Mouse (Mus musculus) cerebellum, adult 11 months (tissue): ENCODE measurements around the gene Gm49380.

Experiments
- DNase-seq: peaks from one replicate; pipeline ENCODE4 v3.0.0; 2022

The Gm49380 gene

DNA sequence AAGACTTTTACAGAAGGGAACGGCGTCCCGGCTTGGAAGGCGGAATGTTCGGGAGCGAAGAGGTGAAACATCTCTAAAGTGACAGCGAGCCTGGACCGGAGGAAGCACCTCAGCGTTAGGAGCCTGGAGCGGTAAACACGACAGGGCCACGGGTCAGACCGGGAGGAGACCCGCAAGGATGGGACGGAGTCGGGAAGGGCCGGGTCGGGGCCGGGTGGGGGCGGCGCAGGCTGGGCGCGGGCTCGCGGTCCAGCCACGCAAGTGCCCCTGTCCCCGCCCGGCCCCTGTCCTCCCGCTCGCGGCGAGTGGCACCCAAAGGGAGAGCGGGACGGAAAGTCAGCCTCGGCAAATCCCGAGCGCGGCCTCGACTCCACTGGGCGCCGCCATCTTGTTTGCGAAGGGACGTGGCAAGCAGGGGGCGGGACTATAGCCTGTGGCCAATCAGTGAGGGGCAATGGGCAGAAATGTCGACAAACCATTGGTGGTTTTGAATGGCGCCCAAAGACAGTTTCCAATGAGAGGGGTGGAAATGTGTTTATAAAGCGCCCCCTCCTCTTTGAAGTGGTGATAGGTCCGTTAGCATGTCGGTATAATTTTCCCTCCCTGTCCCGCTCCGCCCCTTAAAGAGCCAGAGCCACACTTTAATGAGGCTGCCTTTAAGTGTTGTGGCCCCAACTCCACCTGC is at the start of gene Gm49380, which contains the start of gene Rnf26:
Gene Gm49380, minus strand, starts transcription at position 396 of the 685 bp plus-strand sequence.
Gene Rnf26, minus strand, starts transcription at position 413 of the 685 bp plus-strand sequence.
- DNase-seq, result peak; percentile 95

- DNase-seq, result no peak
These were observed 46.6 kb upstream of the Gm49380 start for GRCm38 (mm10) chr9:44159886-44160285.

GRCm38 (mm10) chr9:44147290-44147689 is 34.0 kb upstream of the Gm49380 start:
- no peak for DNase-seq

DNA sequence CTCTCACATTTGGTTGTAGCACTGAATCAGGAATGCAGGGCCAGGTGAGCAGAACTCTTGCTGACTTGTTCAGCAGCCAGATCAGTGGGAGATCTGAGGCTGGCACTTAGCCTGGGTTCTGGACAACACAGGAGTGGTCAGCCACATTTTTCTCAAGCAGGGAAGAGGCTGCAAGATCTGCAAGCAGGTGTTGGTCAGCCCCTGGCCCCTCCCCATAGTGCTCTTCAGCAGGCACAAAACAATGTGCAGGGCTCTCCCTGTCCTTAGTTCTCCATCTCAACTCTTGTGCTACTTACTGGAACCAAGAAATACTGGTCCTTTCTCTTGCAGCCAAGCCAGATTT is 31.4 kb upstream of the Gm49380 start:
- peak; percentile 61 for DNase-seq

DNA sequence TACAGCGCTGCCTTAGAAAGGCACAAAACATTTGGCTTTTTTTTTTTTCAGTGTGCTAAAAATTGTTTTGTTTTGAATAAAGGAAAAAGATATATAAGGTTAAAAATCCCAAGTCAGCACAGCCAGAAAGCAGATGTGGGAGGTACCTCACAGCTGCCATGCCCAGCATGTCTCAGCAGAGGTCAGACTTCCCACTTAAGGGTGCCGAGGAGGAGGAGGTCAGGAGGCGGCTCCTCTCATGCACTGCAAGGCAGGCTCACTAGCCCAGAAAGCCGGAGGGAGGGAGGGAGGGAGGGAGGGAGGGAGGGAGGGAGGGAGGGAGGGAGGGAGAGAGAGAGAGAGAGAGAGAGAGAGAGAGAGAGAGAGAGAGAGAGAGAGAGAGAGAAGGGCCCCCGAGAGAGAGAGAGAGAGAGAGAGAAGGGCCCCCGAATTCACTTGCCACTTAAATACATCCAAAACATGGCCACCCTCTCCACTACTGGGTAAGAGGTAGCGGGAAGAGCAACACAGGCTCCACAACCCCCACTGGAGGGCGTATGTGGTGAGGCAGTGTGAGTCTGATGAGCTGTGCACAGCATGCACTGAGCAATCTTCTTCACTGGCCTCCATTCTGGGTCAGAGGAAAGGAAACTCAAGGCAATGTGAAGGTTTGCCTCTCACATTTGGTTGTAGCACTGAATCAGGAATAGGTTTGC is 30.9 kb upstream of the Gm49380 start:
- peak; percentile 52 for DNase-seq

- DNase-seq, result no peak
These were observed 30.1 kb upstream of the Gm49380 start for GRCm38 (mm10) chr9:44143421-44143820.

GRCm38 (mm10) chr9:44141951-44142350 is 28.7 kb upstream of the Gm49380 start:
- DNase-seq, result no peak

DNA sequence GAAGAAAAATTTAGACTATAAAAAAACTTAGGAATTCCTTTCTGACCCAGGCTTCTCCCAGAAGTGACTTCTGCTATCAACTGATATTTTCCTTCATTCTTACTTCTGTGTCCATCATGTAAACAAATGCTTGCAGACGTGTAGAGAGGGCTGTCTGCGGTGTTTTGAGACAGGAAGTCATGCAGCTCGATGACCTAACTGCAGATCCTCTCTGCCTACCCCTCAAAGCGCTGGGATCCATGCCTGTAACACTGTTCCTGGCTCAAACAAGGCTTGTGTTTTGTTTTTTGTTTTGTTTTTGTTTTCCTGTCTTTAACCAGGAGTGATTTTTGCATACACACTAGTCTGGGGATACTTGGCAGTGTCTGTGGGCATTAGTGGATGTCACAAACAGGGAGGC is 24.5 kb upstream of the Gm49380 start:
- DNase-seq, result no peak

- no peak for DNase-seq
These were observed 22.6 kb upstream of the Gm49380 start for GRCm38 (mm10) chr9:44135731-44136411.

- DNase-seq, result peak; percentile 75
These were observed 21.8 kb upstream of the Gm49380 start for GRCm38 (mm10) chr9:44134851-44135730.

DNA sequence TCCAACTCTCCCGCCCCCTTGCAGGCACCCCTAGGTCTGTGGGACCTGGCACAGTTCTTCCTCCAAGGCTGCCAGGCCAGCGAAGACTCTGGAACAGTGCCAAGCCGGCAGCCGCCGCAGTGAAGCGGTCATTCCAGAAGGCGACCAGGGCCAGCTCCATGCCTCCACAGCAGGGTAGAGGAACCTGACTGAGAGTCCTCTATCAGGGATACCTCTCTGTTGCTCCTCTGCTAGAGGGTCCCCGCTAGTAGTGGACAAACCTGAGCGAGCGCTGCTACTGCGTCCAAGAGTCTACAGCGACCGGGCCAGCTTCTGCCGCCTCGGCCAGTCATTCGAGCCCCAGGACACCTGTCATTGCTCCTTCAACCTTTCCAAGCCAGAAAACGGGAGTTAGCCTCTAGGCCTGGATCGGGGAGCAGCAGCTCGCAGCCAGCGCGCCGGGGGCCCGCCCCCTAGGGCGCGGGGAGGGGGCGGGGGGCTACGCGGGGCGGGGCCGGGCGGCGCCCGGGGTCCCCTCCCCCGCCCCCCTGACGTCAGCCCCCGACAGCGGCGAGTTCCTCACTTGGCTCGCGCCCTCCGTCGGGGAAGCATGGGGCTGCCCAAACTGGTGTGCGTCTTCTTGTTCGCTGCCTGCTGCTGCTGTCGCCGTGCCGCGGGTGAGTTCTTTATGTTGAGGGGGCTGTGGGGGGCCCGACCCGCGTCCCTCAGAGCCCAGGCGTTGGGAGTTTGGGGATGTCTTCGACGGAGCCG is 21.0 kb upstream of the Gm49380 start, which contains the start of gene Mcam:
Gene Mcam, plus strand, starts transcription at position 369 of the 750 bp plus-strand sequence.
- DNase-seq, result peak; percentile 86

DNA sequence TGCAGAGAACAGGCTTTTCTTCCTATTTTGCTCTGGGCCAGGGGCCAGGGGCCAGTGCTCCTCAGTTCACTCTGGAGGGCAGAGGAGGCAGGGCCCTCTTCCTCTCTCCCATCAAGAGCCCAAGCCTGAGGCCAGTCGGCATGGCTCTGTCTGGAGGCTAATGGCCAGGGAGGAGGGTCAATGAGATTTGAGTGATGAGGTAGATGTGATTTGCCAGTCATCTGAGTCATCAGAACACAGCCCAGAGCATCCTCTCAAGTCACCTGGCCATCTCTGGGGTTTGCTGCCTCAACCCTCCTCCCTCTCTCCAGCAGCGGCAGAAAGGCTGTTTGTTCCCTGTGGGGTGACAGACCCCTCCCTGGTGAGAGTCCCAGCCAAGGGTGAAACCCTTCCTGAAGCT is 20.0 kb upstream of the Gm49380 start:
- DNase-seq, result no peak

GRCm38 (mm10) chr9:44132200-44132599 is 18.9 kb upstream of the Gm49380 start:
- DNase-seq, result no peak

DNA sequence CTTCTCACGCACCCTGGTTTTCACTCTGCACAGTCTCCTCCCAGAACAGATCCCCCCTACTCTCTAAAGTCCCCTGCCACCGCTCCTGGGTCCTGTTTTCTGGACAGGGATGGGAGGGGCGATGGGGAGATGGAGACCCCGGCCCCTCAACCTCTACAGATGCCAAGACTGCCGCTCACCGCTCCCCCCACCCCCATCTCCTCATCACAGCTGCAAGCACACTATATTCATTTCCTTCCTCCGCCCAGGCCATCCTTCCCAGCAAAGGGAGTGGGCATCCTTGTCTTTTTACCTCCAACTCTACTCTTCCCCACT is 17.9 kb upstream of the Gm49380 start:
- no peak for DNase-seq

DNA sequence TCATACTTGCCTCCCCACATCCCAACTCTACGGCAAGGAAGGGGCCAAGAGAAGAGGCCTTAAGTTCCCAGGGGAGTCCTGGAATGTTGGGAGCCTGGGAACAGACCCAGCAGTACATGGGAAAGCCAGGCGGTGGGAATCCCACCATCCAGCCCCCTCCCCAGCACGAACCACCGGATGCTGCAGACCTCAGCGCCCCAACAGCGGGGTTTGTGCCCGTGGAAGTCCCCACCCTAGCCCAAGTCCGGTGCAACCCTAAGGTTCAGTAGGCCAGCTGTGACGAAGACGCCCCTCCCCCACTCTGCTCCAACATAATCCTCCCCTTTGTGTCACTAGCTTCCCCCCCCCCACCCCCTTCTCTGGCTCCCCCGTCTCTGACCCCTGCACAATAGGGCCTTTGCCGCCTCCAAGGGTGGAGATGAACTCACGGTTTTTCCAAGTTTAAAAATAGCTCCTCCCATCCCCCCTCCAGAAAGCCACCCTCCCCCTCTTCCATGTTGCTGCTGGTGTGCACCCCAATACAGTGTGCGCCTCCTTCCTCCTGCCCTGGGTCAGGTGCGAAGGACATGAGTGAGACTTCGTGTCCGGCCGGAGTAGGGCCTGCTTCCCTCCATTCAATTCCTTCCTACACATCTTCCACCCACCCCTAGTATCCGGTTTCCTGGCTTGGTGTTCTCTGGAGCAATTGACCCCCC is 17.4 kb upstream of the Gm49380 start:
- DNase-seq, result no peak

- no peak for DNase-seq
These were observed 16.7 kb upstream of the Gm49380 start for GRCm38 (mm10) chr9:44130034-44130433.

GRCm38 (mm10) chr9:44129633-44130032 is 16.3 kb upstream of the Gm49380 start:
- no peak for DNase-seq

- no peak for DNase-seq
These were observed 14.1 kb upstream of the Gm49380 start for GRCm38 (mm10) chr9:44127351-44127801.

GRCm38 (mm10) chr9:44126746-44127145 is 13.4 kb upstream of the Gm49380 start:
- DNase-seq, result no peak

- peak; percentile 86 for DNase-seq
These were observed 12.5 kb upstream of the Gm49380 start for GRCm38 (mm10) chr9:44125546-44126428.
